In genomic region chr3:27963795-27964201, GRCm38 (mm10) we compare ENCODE assay signal across 13 mouse cellular contexts. TPM values are rescaled to one million over a fixed set of nuclear protein-coding genes. Genes with fewer than 3 reads are reported as not detected.
DNase-seq lines count a peak whose midpoint lies in the region; ATAC-seq lines count a peak whose summit lies in the region.
"Had no signal": no experiment of that assay in that cellular context is flagged by ENCODE, and none has a peak within 500 bp of the region (broad histone marks: within the 10 kb centered on the region; RNA-seq: fewer than 3 reads in every experiment).

No protein-coding gene starts in this region.

- no peak overlapping the region for H3K4me3 ChIP-seq in forebrain, embryonic 11.5 days (ENCODE audit: low read depth, low read length)
- no peak overlapping the region for H3K4me3 ChIP-seq in forebrain, embryonic 13.5 days
- no peak overlapping the region for H3K4me3 ChIP-seq in hindbrain, embryonic 16.5 days (ENCODE audit: low read length)
- H3K4me3 ChIP-seq in neural tube, embryonic 13.5 days = no peak overlapping the region
- H3K4me3 ChIP-seq: liver, embryonic 13.5 days had no signal

- no peaks in the 10 kb centered on the region for H3K9me3 ChIP-seq in forebrain, embryonic 11.5 days (ENCODE audit: control insufficient read depth, low read length)
- H3K9me3 ChIP-seq in forebrain, embryonic 13.5 days (replicated peaks) = no peaks in the 10 kb centered on the region
- no peaks in the 10 kb centered on the region for H3K9me3 ChIP-seq in hindbrain, embryonic 16.5 days (ENCODE audit: control insufficient read depth, low read length)
- H3K9me3 ChIP-seq in neural tube, embryonic 13.5 days = no peaks in the 10 kb centered on the region
- H3K9me3 ChIP-seq: liver, embryonic 13.5 days had no signal

- H3K9ac ChIP-seq in forebrain, embryonic 11.5 days (ENCODE audit: low read length) = no peak overlapping the region
- no peak overlapping the region for H3K9ac ChIP-seq in forebrain, embryonic 13.5 days
- H3K9ac ChIP-seq in hindbrain, embryonic 16.5 days (ENCODE audit: low read depth, low read length) = no peak overlapping the region
- H3K9ac ChIP-seq in neural tube, embryonic 13.5 days = no peak overlapping the region
- H3K9ac ChIP-seq: liver, embryonic 13.5 days had no signal

- 19% methylated on average over 6 of the region's 6 CpGs for WGBS in forebrain, embryonic 11.5 days
- WGBS in forebrain, embryonic 13.5 days = 9% methylated on average over 6 of the region's 6 CpGs
- WGBS in hindbrain, embryonic 16.5 days = 8% methylated on average over 6 of the region's 6 CpGs
- 8% methylated on average over 6 of the region's 6 CpGs for WGBS in neural tube, embryonic 13.5 days

- no peaks in the 10 kb centered on the region for H3K36me3 ChIP-seq in forebrain, embryonic 11.5 days (ENCODE audit: control insufficient read depth, insufficient read depth, low read length)
- no peaks in the 10 kb centered on the region for H3K36me3 ChIP-seq in forebrain, embryonic 13.5 days (ENCODE audit: poor library complexity, severe bottlenecking)
- H3K36me3 ChIP-seq in hindbrain, embryonic 16.5 days (ENCODE audit: control insufficient read depth, insufficient read depth, low read length) = no peaks in the 10 kb centered on the region
- no peaks in the 10 kb centered on the region for H3K36me3 ChIP-seq in neural tube, embryonic 13.5 days
- H3K36me3 ChIP-seq: liver, embryonic 13.5 days had no signal

- no peak overlapping the region for H3K27ac ChIP-seq in forebrain, embryonic 11.5 days (ENCODE audit: low read depth, low read length)
- no peak overlapping the region for H3K27ac ChIP-seq in forebrain, embryonic 13.5 days
- H3K27ac ChIP-seq in hindbrain, embryonic 16.5 days (ENCODE audit: low read depth, low read length) = 0 out of 2 replicates have a peak overlapping the region, but pooled peaks have one; percentile 8
- H3K27ac ChIP-seq in neural tube, embryonic 13.5 days (replicated peaks) = 0 out of 2 replicates have a peak overlapping the region, but pooled peaks have one; percentile 5
- H3K27ac ChIP-seq: liver, embryonic 13.5 days; stomach, postnatal 0 days had no signal

- ATAC-seq in forebrain, embryonic 11.5 days (replicated peaks; ENCODE audit: low FRiP score) = 0 out of 2 replicates have a peak, but pooled peaks have one; percentile 36
- no peak for ATAC-seq in forebrain, embryonic 13.5 days
- peak; percentile 81 for ATAC-seq in hindbrain, embryonic 16.5 days
- peak; percentile 56 for ATAC-seq in neural tube, embryonic 13.5 days (ENCODE audit: low read depth)
- ATAC-seq: intestine, embryonic 16.5 days had no signal

- H3K27me3 ChIP-seq in forebrain, embryonic 11.5 days (ENCODE audit: control insufficient read depth, insufficient read depth, low read length) = no peaks in the 10 kb centered on the region
- no peaks in the 10 kb centered on the region for H3K27me3 ChIP-seq in forebrain, embryonic 13.5 days
- H3K27me3 ChIP-seq in hindbrain, embryonic 16.5 days (replicated peaks; ENCODE audit: control insufficient read depth, insufficient read depth, low read length) = no peaks in the 10 kb centered on the region
- no peaks in the 10 kb centered on the region for H3K27me3 ChIP-seq in neural tube, embryonic 13.5 days
- H3K27me3 ChIP-seq: liver, embryonic 13.5 days had no signal

- H3K4me1 ChIP-seq in forebrain, embryonic 11.5 days (replicated peaks; ENCODE audit: control insufficient read depth, insufficient read depth, low read length) = no peaks in the 10 kb centered on the region; the same call in 1 of the 2 replicates
- H3K4me1 ChIP-seq in forebrain, embryonic 13.5 days = peaks cover 12% of the 10 kb centered on the region; the same call in 1 of the 2 replicates
- H3K4me1 ChIP-seq in hindbrain, embryonic 16.5 days (ENCODE audit: control insufficient read depth, insufficient read depth, low read depth, low read length) = no peaks in the 10 kb centered on the region
- peaks cover 12% of the 10 kb centered on the region; the same call in 1 of the 2 replicates for H3K4me1 ChIP-seq in neural tube, embryonic 13.5 days (replicated peaks)
- H3K4me1 ChIP-seq: liver, embryonic 13.5 days had no signal

- no peak for DNase-seq in forebrain, embryonic 11.5 days (ENCODE audit: low spot score)
- peak; percentile 65 for DNase-seq in embryo, embryonic 11 days
- DNase-seq in yolk sac, embryonic 10.5 days (ENCODE audit: low spot score) = no peak
- DNase-seq in testis, postnatal 10 days (ENCODE audit: low spot score) = no peak
- no peak for DNase-seq in urinary bladder, postnatal 10 days (ENCODE audit: low spot score)
- DNase-seq: gastrocnemius, postnatal 10 days; kidney, postnatal 36 days; liver, embryonic 13.5 days had no signal

- no peak overlapping the region for H3K4me2 ChIP-seq in forebrain, embryonic 11.5 days (ENCODE audit: low read depth, low read length, severe bottlenecking)
- no peak overlapping the region for H3K4me2 ChIP-seq in forebrain, embryonic 13.5 days
- no peak overlapping the region for H3K4me2 ChIP-seq in hindbrain, embryonic 16.5 days (ENCODE audit: low read length)
- no peak overlapping the region for H3K4me2 ChIP-seq in neural tube, embryonic 13.5 days
- H3K4me2 ChIP-seq: liver, embryonic 13.5 days had no signal

RNA-seq across cellular contexts. Expression of gene Pld1, which starts 25.3 kb away (rescaled TPM):
- 4.6 and 5.3 TPM in 2 replicates for polyA plus RNA-seq in forebrain, embryonic 11.5 days (2014; fragmentation: Nextera tagmentation; extraction: Ambion mirVana)
- polyA plus RNA-seq in forebrain, embryonic 13.5 days (2015; fragmentation: Nextera tagmentation; extraction: Ambion mirVana) = 2.4 and 2.7 TPM in 2 replicates
- 5.9 and 6.3 TPM in 2 replicates for polyA plus RNA-seq in hindbrain, embryonic 16.5 days (2015; fragmentation: Nextera tagmentation; extraction: Ambion mirVana)
- polyA plus RNA-seq in neural tube, embryonic 13.5 days (2015; fragmentation: Nextera tagmentation; extraction: Ambion mirVana) = 4.5 and 5.6 TPM in 2 replicates

Comparison
In these comparisons a context has a peak if more than half of its experiments do, and no peak if none do; other contexts are left out.
1. H3K27ac ChIP-seq: peak in hindbrain, embryonic 16.5 days (single experiment) and neural tube, embryonic 13.5 days (single experiment); none in forebrain, embryonic 11.5 days (single experiment) and forebrain, embryonic 13.5 days (single experiment).